Mouse (Mus musculus) liver, embryonic 15.5 days (tissue): Measurements from ENCODE around the gene Krtap27-1. TPM values are rescaled to one million over a fixed set of nuclear protein-coding genes. Genes with fewer than 3 reads are reported as not detected.

Source experiments
- ATAC-seq: fragments of 200-750 bp; cut with Nextera tagmentation; 2 replicates; pipeline ENCODE4 v1.8.0; 2017; ENCODE audit warnings: moderate number of reproducible peaks, mild to moderate bottlenecking, moderate library complexity; ENCODE audit not compliant: insufficient read depth
- H3K27ac ChIP-seq: fragments of 300-500 bp; sonication (generic); replicated peaks from 2 replicates; pipeline ENCODE4 v1.5.1; 2015; ENCODE audit warnings: mild to moderate bottlenecking, inconsistent platforms
- H3K27me3 ChIP-seq: fragments of 300-500 bp; sonication (generic); 2 replicates; pipeline ENCODE4 v1.6.1; 2015; ENCODE audit warnings: mild to moderate bottlenecking, inconsistent platforms
- H3K36me3 ChIP-seq: fragments of 300-500 bp; sonication (generic); replicated peaks from 2 replicates; pipeline ENCODE4 v1.6.1; 2015; ENCODE audit warnings: moderate library complexity, mild to moderate bottlenecking, inconsistent platforms
- H3K4me1 ChIP-seq: fragments of 300-500 bp; sonication (generic); replicated peaks from 2 replicates; pipeline ENCODE4 v1.6.1; 2015; ENCODE audit warnings: inconsistent platforms
- H3K4me2 ChIP-seq: fragments of 300-500 bp; sonication (generic); 2 replicates; pipeline ENCODE4 v1.6.1; 2015; ENCODE audit warnings: moderate library complexity, mild to moderate bottlenecking, inconsistent platforms
- H3K4me3 ChIP-seq: fragments of 300-500 bp; sonication (generic); replicated peaks from 2 replicates; pipeline ENCODE4 v1.5.1; 2015; ENCODE audit warnings: mild to moderate bottlenecking, inconsistent platforms
- H3K9ac ChIP-seq: fragments of 300-500 bp; sonication (generic); 2 replicates; pipeline ENCODE4 v1.6.1; 2015; ENCODE audit warnings: moderate library complexity, mild to moderate bottlenecking, inconsistent platforms
- H3K9me3 ChIP-seq: fragments of 300-500 bp; sonication (generic); replicated peaks from 2 replicates; pipeline ENCODE4 v1.6.1; 2016; ENCODE audit warnings: inconsistent platforms
- WGBS: fragments of 180-500 bp; shearing (Covaris S2); methylation state at CpG from one replicate; pipeline ENCODE4 v1.1.7; 2015; ENCODE audit warnings: mixed read lengths; ENCODE audit not compliant: insufficient replicate concordance; 5-methylcytosine and 5-hydroxymethylcytosine counted together
- polyA plus RNA-seq: library from polyadenylated mRNA; unstranded; fragments of >200 nt; fragmentation: Nextera tagmentation; extraction: Ambion mirVana; gene quantifications from 2 replicates; pipeline ENCODE4 v1.2.1, GENCODE M21; 2015

The Krtap27-1 gene
- not detected in 2 replicates for polyA plus RNA-seq

GRCm38 (mm10) chr16:88671571-88671970 is at the start of gene Krtap27-1:
Krtap27-1 (minus strand) TSS chr16:88671671.
- Histone ChIP-seq H3K9me3 (no peaks in the 10 kb centered on the region), H3K4me3 (no peak within 1 kb of the TSS), H3K9ac (no peak within 1 kb of the TSS), H3K27ac (no peak within 1 kb of the TSS), H3K4me1 (no peaks in the 10 kb centered on the region), H3K4me2 (no peak within 1 kb of the TSS), H3K27me3 (no peaks in the 10 kb centered on the region), H3K36me3 (no peaks in the 10 kb centered on the region)
- no peak for ATAC-seq
- 70% methylated on average over 4 of the region's 4 CpGs for WGBS

DNA sequence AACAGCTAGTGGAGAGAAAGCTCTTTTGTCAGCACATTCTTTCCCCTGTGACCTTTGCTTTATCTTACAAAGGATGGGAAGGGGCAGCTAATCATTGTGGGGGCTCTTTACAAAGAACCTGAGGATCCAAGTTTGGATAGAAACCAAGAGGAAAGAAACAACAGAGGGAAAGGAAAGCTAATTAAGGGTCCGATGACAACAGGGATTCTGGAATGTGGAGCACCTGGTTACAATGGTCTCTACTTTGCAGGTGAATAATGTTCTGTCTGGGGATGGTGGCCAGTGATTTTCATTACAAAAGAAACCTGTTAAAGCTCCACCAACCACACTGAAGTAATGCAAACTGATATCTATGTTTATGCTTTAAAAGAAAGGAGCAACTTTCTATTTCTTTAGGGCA is 48.6 kb upstream of the Krtap27-1 start:
- 40% methylated on average over 1 of the region's 1 CpGs for WGBS
- no peaks in the 10 kb centered on the region for H3K27me3 ChIP-seq
- H3K4me3 ChIP-seq, result no peak overlapping the region
- H3K9ac ChIP-seq, result no peak overlapping the region
- H3K9me3 ChIP-seq, result no peaks in the 10 kb centered on the region
- no peak overlapping the region for H3K4me2 ChIP-seq
- ATAC-seq, result no peak
- no peak overlapping the region for H3K27ac ChIP-seq
- H3K36me3 ChIP-seq, result no peaks in the 10 kb centered on the region
- no peaks in the 10 kb centered on the region for H3K4me1 ChIP-seq

DNA sequence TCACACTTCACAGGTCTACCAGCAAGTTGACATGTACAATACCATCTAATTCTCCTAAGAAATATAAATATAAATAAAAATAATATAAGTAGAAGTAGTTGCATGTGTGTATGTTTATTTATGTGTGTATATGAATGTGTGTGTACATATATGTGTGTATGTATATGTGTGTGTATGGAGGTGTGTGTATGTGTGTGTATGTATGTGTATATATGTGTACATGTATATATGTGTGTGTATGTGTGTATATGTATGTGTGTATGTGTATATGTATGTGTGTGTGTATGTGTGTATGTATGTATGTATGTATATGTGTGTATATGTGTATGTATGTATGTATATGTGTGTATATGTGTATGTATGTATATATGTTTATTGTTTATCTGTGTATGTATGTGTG is 45.1 kb upstream of the Krtap27-1 start:
- no peaks in the 10 kb centered on the region for H3K4me1 ChIP-seq
- H3K36me3 ChIP-seq, result no peaks in the 10 kb centered on the region
- no peaks in the 10 kb centered on the region for H3K9me3 ChIP-seq
- no peak overlapping the region for H3K4me3 ChIP-seq
- no peak overlapping the region for H3K27ac ChIP-seq
- H3K4me2 ChIP-seq, result no peak overlapping the region
- H3K27me3 ChIP-seq, result no peaks in the 10 kb centered on the region
- no peak overlapping the region for H3K9ac ChIP-seq
- no peak for ATAC-seq

- Histone ChIP-seq H3K36me3 (no peaks in the 10 kb centered on the region), H3K9ac (no peak overlapping the region), H3K27me3 (no peaks in the 10 kb centered on the region), H3K27ac (no peak overlapping the region), H3K4me3 (no peak overlapping the region), H3K4me1 (no peaks in the 10 kb centered on the region), H3K4me2 (no peak overlapping the region), H3K9me3 (0 out of 2 replicates have a peak, but pooled peaks cover 3% of the 10 kb centered on the region)
- no peak for ATAC-seq
- 62% methylated on average over 6 of the region's 6 CpGs for WGBS
These were observed 39.8 kb upstream of the Krtap27-1 start for GRCm38 (mm10) chr16:88711245-88711644.

DNA sequence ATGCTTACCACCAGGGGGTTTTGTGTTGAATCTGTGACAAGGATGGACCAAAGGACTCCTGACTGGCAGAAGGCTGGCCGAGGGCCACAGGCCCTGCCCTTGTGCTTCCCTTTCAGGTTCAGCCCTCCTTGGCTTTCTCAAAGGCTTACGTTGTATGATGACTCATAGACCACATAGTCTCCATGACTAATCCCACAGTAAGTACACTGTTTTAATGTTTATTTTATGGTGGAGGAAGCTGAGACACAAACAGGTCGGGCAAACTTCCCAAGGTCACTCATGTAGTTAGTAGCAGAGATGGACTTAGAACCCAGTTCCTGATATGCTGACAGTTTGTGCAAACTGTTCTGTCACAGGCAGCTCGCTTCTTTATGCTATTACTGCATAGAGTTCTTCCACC is 39.3 kb upstream of the Krtap27-1 start:
- 27% methylated on average over 4 of the region's 4 CpGs for WGBS
- ATAC-seq, result no peak
- Histone ChIP-seq H3K36me3 (no peaks in the 10 kb centered on the region), H3K4me1 (no peaks in the 10 kb centered on the region), H3K9ac (no peak overlapping the region), H3K4me2 (no peak overlapping the region), H3K4me3 (no peak overlapping the region), H3K27ac (no peak overlapping the region), H3K27me3 (no peaks in the 10 kb centered on the region), H3K9me3 (0 out of 2 replicates have a peak, but pooled peaks cover 3% of the 10 kb centered on the region)

GRCm38 (mm10) chr16:88707496-88708012 is 36.1 kb upstream of the Krtap27-1 start, which contains the start of gene 2310061N02Rik:
2310061N02Rik (minus strand) TSS chr16:88707962.
- 55% methylated on average over 10 of the region's 10 CpGs for WGBS

GRCm38 (mm10) chr16:88701072-88701864 is 29.8 kb upstream of the Krtap27-1 start:
- Histone ChIP-seq H3K4me1 (no peaks in the 10 kb centered on the region), H3K9ac (no peak overlapping the region), H3K9me3 (no peaks in the 10 kb centered on the region), H3K4me2 (no peak overlapping the region), H3K4me3 (no peak overlapping the region), H3K27ac (no peak overlapping the region), H3K27me3 (no peaks in the 10 kb centered on the region), H3K36me3 (no peaks in the 10 kb centered on the region)
- WGBS, result 37% methylated on average over 4 of the region's 4 CpGs
- no peak for ATAC-seq

More at GRCm38 (mm10) chr16:88707496-88708012, 36.1 kb upstream of the Krtap27-1 start, which contains the start of gene 2310061N02Rik:
- Histone ChIP-seq H3K9me3 (0 out of 2 replicates have a peak, but pooled peaks cover 3% of the 10 kb centered on the region), H3K4me3 (no peak within 1 kb of the TSS), H3K36me3 (no peaks in the 10 kb centered on the region), H3K4me1 (no peaks in the 10 kb centered on the region), H3K27ac (no peak within 1 kb of the TSS), H3K4me2 (no peak within 1 kb of the TSS), H3K9ac (no peak within 1 kb of the TSS), H3K27me3 (no peaks in the 10 kb centered on the region)
- no peak for ATAC-seq

- Histone ChIP-seq H3K4me3 (no peak overlapping the region), H3K27ac (no peak overlapping the region), H3K36me3 (no peaks in the 10 kb centered on the region), H3K9me3 (no peaks in the 10 kb centered on the region), H3K27me3 (no peaks in the 10 kb centered on the region), H3K4me2 (no peak overlapping the region), H3K4me1 (no peaks in the 10 kb centered on the region), H3K9ac (no peak overlapping the region)
- WGBS, result 50% methylated on average over 4 of the region's 4 CpGs
- ATAC-seq, result no peak
These were observed 24.8 kb upstream of the Krtap27-1 start for GRCm38 (mm10) chr16:88696256-88696655.

DNA sequence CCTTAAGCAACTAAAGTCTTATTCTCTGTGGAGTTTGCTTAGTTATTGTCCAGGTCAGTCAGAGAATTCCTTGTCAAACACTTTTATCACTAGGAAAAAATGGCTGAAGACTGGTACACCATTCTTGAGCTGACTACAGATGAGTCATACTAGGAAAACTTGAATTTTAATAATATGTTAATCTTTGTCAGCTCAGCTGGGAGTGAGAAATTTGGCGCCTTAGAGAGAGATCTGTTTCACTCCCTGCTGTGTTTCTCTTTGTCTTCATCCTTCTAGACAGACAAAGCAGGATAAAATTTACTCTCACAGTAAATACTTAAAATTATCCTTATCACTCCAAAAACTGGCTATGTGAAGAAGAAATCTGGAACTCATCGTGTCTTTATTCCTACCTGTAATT is 9.8 kb upstream of the Krtap27-1 start:
- Histone ChIP-seq H3K27ac (no peak overlapping the region), H3K9ac (no peak overlapping the region), H3K4me3 (no peak overlapping the region), H3K36me3 (no peaks in the 10 kb centered on the region), H3K4me1 (no peaks in the 10 kb centered on the region), H3K27me3 (no peaks in the 10 kb centered on the region), H3K4me2 (no peak overlapping the region), H3K9me3 (no peaks in the 10 kb centered on the region)
- 49% methylated on average over 2 of the region's 2 CpGs for WGBS
- no peak for ATAC-seq

- Histone ChIP-seq H3K4me1 (no peaks in the 10 kb centered on the region), H3K4me3 (no peak overlapping the region), H3K9ac (no peak overlapping the region), H3K36me3 (no peaks in the 10 kb centered on the region), H3K27ac (no peak overlapping the region), H3K4me2 (no peak overlapping the region), H3K27me3 (no peaks in the 10 kb centered on the region), H3K9me3 (no peaks in the 10 kb centered on the region)
- WGBS, result 68% methylated on average over 6 of the region's 6 CpGs
- ATAC-seq, result no peak
These were observed 7.6 kb upstream of the Krtap27-1 start for GRCm38 (mm10) chr16:88679099-88679498.

GRCm38 (mm10) chr16:88657426-88657825 is 14.0 kb downstream of the Krtap27-1 start:
- Histone ChIP-seq H3K36me3 (no peaks in the 10 kb centered on the region), H3K4me3 (no peak overlapping the region), H3K9me3 (no peaks in the 10 kb centered on the region), H3K4me2 (no peak overlapping the region), H3K9ac (no peak overlapping the region), H3K27ac (no peak overlapping the region), H3K4me1 (no peaks in the 10 kb centered on the region), H3K27me3 (no peaks in the 10 kb centered on the region)
- 43% methylated on average over 1 of the region's 1 CpGs for WGBS
- no peak for ATAC-seq
